Mouse (Mus musculus) stomach, postnatal 0 days (tissue): ENCODE results near the gene Prkg1. TPM values are rescaled to one million over a fixed set of nuclear protein-coding genes. Genes with fewer than 3 reads are reported as not detected.

Source experiments
- ATAC-seq: fragments of 200-750 bp; cut with Nextera tagmentation; 2 replicates; pipeline ENCODE4 v1.8.0; 2017; ENCODE audit not compliant: low FRiP score, low TSS enrichment
- DNase-seq: peaks from one replicate; pipeline ENCODE4 v3.0.0-alpha.2; 2016; ENCODE audit warnings: low spot score
- H3K27ac ChIP-seq: fragments of 300-500 bp; sonication (generic); replicated peaks from 2 replicates; pipeline ENCODE4 v1.5.1; 2014; ENCODE audit warnings: mild to moderate bottlenecking, control low read depth
- H3K27me3 ChIP-seq: fragments of 300-500 bp; sonication (generic); 2 replicates; pipeline ENCODE4 v1.6.1; 2014; ENCODE audit warnings: low read length; ENCODE audit not compliant: control insufficient read depth, insufficient read depth
- H3K36me3 ChIP-seq: fragments of 300-500 bp; sonication (generic); 2 replicates; pipeline ENCODE4 v1.6.1; 2014; ENCODE audit warnings: low read length, mixed read lengths; ENCODE audit not compliant: control insufficient read depth, insufficient read depth
- H3K4me1 ChIP-seq: fragments of 300-500 bp; sonication (generic); replicated peaks from 2 replicates; pipeline ENCODE4 v1.6.1; 2014; ENCODE audit warnings: antibody characterized with exemption; ENCODE audit not compliant: control insufficient read depth, insufficient read depth
- H3K4me2 ChIP-seq: fragments of 300-500 bp; sonication (generic); replicated peaks from 2 replicates; pipeline ENCODE4 v1.6.1; 2014; ENCODE audit warnings: low read depth, mild to moderate bottlenecking, control low read depth, moderate library complexity
- H3K4me3 ChIP-seq: fragments of 300-500 bp; sonication (generic); 2 replicates; pipeline ENCODE4 v1.5.1; 2014; ENCODE audit warnings: low read depth, low read length, control low read depth
- H3K9ac ChIP-seq: fragments of 300-500 bp; sonication (generic); 2 replicates; pipeline ENCODE4 v1.6.1; 2014; ENCODE audit warnings: mild to moderate bottlenecking, low read length, control low read depth, mixed read lengths
- H3K9me3 ChIP-seq: fragments of 300-500 bp; sonication (generic); 2 replicates; pipeline ENCODE4 v1.6.1; 2016; ENCODE audit warnings: low read length; ENCODE audit not compliant: control insufficient read depth
- CTCF ChIP-seq: IDR thresholded peaks from 2 replicates; pipeline ENCODE4 v1.5.1; 2016; ENCODE audit warnings: antibody characterized with exemption, low read depth, mild to moderate bottlenecking, moderate library complexity
- EP300 ChIP-seq: optimal IDR thresholded peaks from 2 replicates; pipeline ENCODE3; 2016; ENCODE audit warnings: antibody characterized with exemption
- WGBS: fragments of 180-500 bp; shearing (Covaris S2); extraction: QIAGEN DNeasy Blood & Tissue Kit; methylation state at CpG from one replicate; pipeline ENCODE4 v1.1.7; 2014; 5-methylcytosine and 5-hydroxymethylcytosine counted together
- polyA plus RNA-seq: library from polyadenylated mRNA; unstranded; fragments of >200 nt; fragmentation: Nextera tagmentation; extraction: Ambion mirVana; gene quantifications from 2 replicates; pipeline ENCODE4 v1.2.1, GENCODE M21; 2015

Gene Prkg1
- polyA plus RNA-seq, 1 experiment from 2014 or later, result 6.4 TPM

DNA sequence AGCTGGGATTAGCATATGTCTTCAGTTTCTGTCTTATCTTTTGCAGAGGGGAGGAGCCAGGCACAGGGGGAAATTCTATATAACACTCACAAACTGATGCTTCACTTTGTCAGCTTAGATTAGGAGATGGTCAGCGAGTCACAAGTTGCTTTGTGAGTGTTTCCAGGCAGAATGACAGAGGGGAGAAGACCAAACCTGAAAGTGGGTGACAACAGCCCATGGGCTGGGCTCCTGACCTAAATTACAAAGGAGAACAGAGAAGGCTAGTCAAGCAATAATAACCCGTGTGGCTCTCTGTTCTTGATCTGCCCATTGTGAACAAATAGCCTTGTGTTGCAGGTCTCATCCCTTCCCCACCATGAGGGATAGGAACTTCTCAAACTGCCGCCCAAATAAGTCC, 725.9 kb downstream of the Prkg1 start:
- DNase-seq (no peak), ATAC-seq (no peak)
- no peak overlapping the region for H3K4me2 ChIP-seq
- no peaks in the 10 kb centered on the region for H3K36me3 ChIP-seq
- H3K27me3 ChIP-seq, result no peaks in the 10 kb centered on the region
- no peaks in the 10 kb centered on the region for H3K9me3 ChIP-seq
- TF ChIP-seq EP300 (no peak), CTCF (no peak)
- 82% methylated on average over 3 of the region's 3 CpGs for WGBS
- no peak overlapping the region for H3K9ac ChIP-seq
- no peak overlapping the region for H3K4me3 ChIP-seq
- no peak overlapping the region for H3K27ac ChIP-seq
- H3K4me1 ChIP-seq, result no peaks in the 10 kb centered on the region

DNA sequence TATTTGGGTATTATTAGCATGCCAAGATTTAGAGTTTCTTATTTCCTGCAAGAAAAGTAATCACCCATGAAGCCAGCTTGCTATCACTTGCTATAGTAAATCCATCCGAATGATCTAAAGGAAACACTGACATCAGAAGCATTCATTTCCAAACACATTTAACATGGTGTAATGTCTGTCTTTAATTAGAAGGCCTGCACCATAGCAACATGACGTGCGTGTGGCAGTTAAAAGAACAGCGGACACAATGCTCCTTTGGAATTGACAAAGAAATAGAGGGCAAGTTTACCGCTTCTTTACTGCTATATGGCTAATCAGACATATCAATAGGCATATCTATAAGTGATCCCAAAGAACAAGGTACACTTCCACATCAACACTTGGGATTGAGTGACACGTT, 733.2 kb downstream of the Prkg1 start:
- Histone ChIP-seq H3K9ac (no peak overlapping the region), H3K4me3 (no peak overlapping the region), H3K9me3 (no peaks in the 10 kb centered on the region), H3K27me3 (no peaks in the 10 kb centered on the region), H3K27ac (no peak overlapping the region), H3K36me3 (no peaks in the 10 kb centered on the region), H3K4me1 (no peaks in the 10 kb centered on the region), H3K4me2 (no peak overlapping the region)
- 89% methylated on average over 6 of the region's 6 CpGs for WGBS
- TF ChIP-seq CTCF (no peak), EP300 (no peak)
- DNase-seq (no peak), ATAC-seq (no peak)

DNA sequence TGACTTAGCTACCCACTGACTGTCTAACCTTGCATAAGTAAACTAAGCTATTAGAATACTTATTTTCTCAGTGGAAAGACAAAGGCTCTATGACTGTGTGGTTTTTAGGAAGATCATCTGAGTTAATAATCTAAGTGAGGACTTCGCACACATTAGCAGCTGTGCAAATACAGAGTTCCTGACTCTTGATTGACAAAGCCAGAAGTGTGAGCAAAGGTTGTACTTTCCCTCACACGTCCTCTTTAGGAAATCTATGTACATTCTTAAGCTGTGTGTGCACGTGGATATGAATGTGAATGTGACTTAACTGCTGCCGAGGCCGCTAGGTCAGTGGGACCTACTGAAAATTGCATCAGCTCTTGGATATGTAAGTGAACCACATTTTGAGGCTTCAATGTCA, 738.0 kb downstream of the Prkg1 start:
- TF ChIP-seq CTCF, result no peak
- no peak for TF ChIP-seq EP300
- Histone ChIP-seq H3K4me1 (no peaks in the 10 kb centered on the region), H3K4me2 (no peak overlapping the region), H3K9me3 (no peaks in the 10 kb centered on the region), H3K27ac (no peak overlapping the region), H3K4me3 (no peak overlapping the region), H3K36me3 (no peaks in the 10 kb centered on the region), H3K27me3 (no peaks in the 10 kb centered on the region), H3K9ac (no peak overlapping the region)
- WGBS, result 54% methylated on average over 5 of the region's 5 CpGs
- ATAC-seq, result no peak
- no peak for DNase-seq

DNA sequence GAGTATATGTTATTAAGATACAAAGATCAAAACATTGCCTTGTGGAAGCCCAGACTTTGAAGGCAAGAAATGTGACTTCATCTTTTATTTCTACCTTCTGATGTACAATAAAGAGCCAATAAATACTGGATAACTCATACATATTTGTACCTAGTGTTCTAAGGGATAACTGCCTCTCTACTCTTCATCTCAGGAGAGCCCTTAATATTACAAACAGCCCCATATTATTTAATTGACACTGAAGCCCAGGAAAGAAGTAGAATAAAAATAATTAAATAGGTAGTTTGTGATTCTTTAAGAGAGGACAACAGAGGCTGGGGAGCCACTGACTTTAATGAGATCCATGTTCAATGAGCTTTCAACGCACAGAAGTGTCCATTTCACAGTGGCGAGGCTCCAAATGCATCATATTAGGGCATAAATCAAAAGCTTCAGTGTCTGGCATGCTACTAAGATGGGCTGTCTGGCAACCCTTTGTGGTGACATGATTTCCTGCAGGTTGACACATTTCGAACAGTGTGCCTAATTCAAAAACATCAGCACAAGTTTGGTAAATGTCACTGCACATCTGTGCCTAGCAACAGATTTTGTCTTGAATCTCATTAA, 753.2 kb downstream of the Prkg1 start:
- Histone ChIP-seq H3K4me3 (no peak overlapping the region), H3K4me2 (no peak overlapping the region), H3K9ac (no peak overlapping the region), H3K27ac (no peak overlapping the region), H3K9me3 (no peaks in the 10 kb centered on the region), H3K4me1 (no peaks in the 10 kb centered on the region), H3K36me3 (no peaks in the 10 kb centered on the region), H3K27me3 (no peaks in the 10 kb centered on the region)
- TF ChIP-seq CTCF, result no peak
- no peak for TF ChIP-seq EP300
- no peak for DNase-seq
- ATAC-seq, result no peak
- WGBS, result 85% methylated on average over 3 of the region's 3 CpGs

DNA sequence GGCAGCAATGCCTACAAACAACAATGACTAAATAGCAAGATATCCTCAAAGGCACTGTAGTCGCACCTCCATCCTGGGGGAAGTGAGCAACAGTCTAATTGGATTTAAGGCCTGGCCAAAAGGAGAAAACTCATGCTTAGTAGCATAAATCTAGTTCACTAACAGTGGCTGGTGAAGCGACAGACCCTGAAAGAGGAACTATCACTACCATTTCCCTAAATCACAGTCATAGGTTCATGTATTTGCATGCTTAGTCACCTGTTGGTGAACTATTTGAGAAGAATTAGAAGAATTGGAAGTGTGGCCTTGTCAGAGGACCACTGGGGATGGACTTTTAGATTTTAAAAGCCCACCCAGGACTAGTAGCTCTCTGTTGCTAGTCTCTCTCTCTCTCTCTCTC, 766.3 kb downstream of the Prkg1 start:
- DNase-seq (no peak), ATAC-seq (no peak)
- Histone ChIP-seq H3K9ac (no peak overlapping the region), H3K4me1 (no peaks in the 10 kb centered on the region), H3K4me3 (no peak overlapping the region), H3K27ac (no peak overlapping the region), H3K9me3 (no peaks in the 10 kb centered on the region), H3K4me2 (no peak overlapping the region), H3K36me3 (no peaks in the 10 kb centered on the region), H3K27me3 (no peaks in the 10 kb centered on the region)
- TF ChIP-seq CTCF, result no peak
- TF ChIP-seq EP300, result no peak
- WGBS, result 85% methylated on average over 2 of the region's 2 CpGs

DNA sequence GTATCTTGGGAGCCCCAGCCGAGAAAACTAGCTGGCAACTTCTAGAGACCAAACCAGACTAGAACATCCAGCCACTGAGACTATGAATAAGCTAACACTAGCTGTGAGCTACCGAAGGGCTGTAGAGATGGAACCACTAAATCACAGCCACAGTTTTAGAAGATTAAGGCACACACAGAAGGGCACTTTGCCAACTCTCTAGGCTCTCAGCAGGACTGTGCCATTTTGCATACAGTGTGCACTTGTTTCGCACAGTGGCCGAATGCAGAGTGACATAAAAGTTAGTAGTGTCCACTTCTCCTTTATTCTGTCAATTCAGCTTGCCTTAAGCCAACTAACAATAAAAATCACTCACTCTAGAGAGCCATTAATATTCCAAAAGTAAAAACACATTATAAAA, 774.4 kb downstream of the Prkg1 start:
- TF ChIP-seq EP300 (no peak), CTCF (no peak)
- Histone ChIP-seq H3K9ac (no peak overlapping the region), H3K27me3 (no peaks in the 10 kb centered on the region), H3K27ac (no peak overlapping the region), H3K4me1 (no peaks in the 10 kb centered on the region), H3K4me2 (no peak overlapping the region), H3K36me3 (no peaks in the 10 kb centered on the region), H3K9me3 (no peaks in the 10 kb centered on the region), H3K4me3 (no peak overlapping the region)
- WGBS, result 70% methylated on average over 4 of the region's 4 CpGs
- ATAC-seq (no peak), DNase-seq (no peak)
